Mouse (Mus musculus): Measurements from ENCODE around the gene Themis.

Themis gene

GRCm38 (mm10) chr10:28668261-28668660 lies at the start of gene Themis:
Gene Themis (plus strand): TSS chr10:28668360.
- ATAC-seq (ENCODE audit: low TSS enrichment) = no peak

DNA sequence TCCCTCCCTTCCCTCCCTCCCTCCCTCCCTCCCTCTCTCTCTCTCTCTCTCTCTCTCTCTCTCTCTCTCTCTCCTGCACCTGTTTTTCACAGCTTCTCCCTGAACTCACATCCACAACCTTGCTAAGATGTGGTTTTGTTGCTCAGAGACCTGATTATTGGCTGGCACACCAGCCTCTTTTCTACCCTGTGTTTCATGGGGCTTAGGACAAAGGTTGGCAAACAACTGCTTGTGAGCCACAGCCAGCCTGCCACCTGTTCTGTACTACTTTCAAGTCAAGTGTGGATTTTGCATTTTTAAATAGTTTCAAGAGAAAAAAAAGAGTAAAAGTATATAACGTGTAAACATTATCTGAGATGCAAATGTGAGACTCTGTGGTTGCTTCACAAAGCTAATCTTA lies 48.7 kb upstream of the Themis start:
- ATAC-seq (ENCODE audit: low TSS enrichment) = no peak

GRCm38 (mm10) chr10:28636096-28636495 lies 32.1 kb upstream of the Themis start:
- no peak for ATAC-seq (ENCODE audit: low TSS enrichment)

- no peak for ATAC-seq (ENCODE audit: low TSS enrichment)
Observed at GRCm38 (mm10) chr10:28641887-28642286, 26.3 kb upstream of the Themis start.

DNA sequence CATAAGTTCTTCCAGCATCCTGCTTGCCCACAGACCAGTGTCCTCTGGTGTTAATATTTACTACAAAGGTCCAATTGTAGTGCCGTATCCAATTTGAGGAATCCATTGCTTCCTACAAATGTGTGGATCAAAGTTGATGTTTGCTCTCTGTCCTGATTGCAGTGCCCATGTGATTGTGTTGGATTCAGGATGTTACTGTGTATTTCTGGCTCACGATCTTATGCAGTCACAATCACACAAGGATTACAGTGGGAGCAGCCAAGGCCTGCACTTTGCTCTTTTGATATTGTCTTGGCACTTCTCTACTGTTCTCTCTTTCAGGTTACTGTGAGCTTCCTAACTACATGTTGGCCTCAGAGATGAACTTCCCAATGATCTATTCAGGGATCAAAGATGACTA lies 20.3 kb upstream of the Themis start:
- no peak for ATAC-seq (ENCODE audit: low TSS enrichment)

GRCm38 (mm10) chr10:28649109-28649899 lies 18.9 kb upstream of the Themis start:
- no peak for ATAC-seq (ENCODE audit: low TSS enrichment)

DNA sequence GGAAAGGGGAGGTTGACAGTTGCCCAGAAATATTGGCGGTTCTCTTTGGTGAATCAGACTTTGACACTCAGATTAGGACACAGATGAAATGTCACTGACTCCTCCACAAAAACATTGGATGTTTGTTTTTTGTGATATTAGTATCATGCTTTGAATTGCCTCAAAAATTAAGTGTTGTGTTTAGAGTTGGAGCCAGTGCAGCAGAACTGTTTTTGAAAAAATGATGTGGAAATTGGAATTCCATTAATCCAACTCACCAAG lies 18.3 kb upstream of the Themis start:
- ATAC-seq (ENCODE audit: low TSS enrichment) = no peak

DNA sequence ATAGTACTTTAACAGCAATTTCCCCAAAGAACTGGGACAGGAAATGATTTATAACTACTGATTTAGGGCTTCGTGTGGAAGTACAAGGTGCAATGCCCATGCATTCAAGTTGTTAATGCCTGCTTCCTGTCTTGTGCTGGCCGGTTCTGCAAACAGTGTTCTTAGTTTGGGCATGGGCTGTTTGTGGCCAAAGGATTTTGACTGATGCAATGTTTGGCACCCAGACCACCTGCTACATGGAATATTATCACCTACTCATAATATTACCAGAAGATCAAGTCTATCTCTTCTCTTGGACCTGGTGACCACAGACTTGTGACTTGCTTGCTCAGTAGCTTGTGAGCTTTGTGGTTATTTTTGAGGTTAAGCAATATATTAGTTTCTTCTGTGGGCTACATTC lies 16.2 kb upstream of the Themis start:
- ATAC-seq (ENCODE audit: low TSS enrichment) = no peak

- ATAC-seq (ENCODE audit: low TSS enrichment) = peak; percentile 97
Observed at GRCm38 (mm10) chr10:28654733-28655132, 13.4 kb upstream of the Themis start.

- ATAC-seq (ENCODE audit: low TSS enrichment) = peak; percentile 99
Observed at GRCm38 (mm10) chr10:28665141-28665540, 3.0 kb upstream of the Themis start.

- ATAC-seq (ENCODE audit: low TSS enrichment) = no peak
Observed at GRCm38 (mm10) chr10:28673931-28674330, 5.8 kb downstream of the Themis start.

DNA sequence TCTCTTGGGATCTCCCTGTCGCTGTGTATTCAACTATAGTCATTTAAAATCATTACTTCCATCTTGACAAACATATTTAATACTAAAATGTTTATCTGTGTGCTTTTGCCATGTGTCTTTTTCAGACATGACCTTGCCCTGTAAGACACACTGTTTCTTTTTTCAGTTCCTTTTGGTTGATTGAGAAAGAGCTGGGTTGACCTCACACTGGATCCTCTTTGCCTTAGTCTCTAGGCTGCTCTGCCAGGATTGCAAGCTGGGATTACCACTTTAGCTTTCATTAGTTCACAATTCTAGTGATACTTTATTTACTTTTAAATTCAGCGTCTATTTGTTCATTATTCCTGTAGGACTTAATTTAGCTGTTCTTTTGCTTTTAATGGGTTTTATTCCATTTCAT lies 7.2 kb downstream of the Themis start:
- ATAC-seq (ENCODE audit: low TSS enrichment) = no peak

DNA sequence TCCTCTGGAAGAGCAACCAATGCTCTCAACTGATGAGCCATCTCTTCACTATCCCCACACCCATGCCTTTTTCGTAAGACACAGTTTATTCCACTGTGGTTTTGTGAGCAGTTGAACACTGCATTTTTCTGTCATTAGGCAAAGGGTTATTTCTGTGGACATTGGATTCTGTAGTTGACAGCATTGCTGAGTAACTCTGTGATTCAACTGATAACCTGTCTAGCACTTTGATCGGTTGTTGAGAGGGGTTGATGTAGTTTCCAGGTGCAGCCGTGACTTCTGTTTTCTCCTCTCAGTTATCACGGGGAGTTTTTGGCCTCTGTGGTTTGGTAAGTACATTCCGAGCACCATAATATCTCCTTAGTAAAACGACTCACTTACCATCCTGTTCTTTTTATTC lies 26.8 kb downstream of the Themis start:
- no peak for ATAC-seq (ENCODE audit: low TSS enrichment)

GRCm38 (mm10) chr10:28696032-28696431 lies 27.9 kb downstream of the Themis start:
- ATAC-seq (ENCODE audit: low TSS enrichment) = peak; percentile 74

DNA sequence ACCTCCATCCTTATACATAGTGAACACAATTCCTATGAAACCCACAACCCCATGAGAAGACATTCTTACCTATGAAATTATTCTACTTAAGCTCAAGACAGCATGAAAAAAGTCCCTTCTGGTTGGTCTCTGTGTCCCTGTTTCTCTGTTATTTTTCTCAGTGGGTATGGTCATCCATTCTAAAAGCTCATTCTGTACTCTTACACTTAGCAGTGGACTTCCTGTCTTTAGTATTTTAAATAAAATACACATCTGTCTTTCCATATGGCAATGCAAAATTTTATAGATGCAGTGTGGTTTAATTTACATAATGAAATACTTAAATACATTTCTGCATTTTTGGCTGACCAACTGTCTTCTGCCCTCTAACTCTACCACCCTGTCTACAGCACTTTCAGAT lies 30.0 kb downstream of the Themis start:
- peak; percentile 68 for ATAC-seq (ENCODE audit: low TSS enrichment)

DNA sequence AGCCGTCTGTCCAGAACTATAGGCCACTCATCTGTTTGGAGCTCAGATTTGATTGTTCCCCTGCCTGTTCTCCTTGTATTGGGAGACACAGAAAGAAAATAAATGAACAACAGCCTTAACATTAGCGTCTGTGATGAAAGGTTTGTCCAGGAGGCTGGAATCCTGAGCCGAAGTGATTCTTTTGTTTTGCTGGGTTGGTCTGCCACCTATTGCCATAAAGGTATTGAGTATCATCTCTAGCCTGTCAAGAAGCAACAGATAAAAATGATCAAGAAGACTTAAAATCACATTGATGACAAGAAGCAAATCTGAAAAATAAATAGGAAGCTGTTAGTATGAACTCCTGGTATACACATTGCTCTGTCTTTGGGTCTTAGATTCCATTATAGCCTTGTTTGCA lies 53.7 kb downstream of the Themis start:
- ATAC-seq (ENCODE audit: low TSS enrichment) = peak; percentile 64; the same call in 1 of the 2 replicates

- no peak for ATAC-seq (ENCODE audit: low TSS enrichment)
Observed at GRCm38 (mm10) chr10:28723266-28723665, 55.1 kb downstream of the Themis start.

GRCm38 (mm10) chr10:28730122-28730521 lies 62.0 kb downstream of the Themis start:
- ATAC-seq (ENCODE audit: low TSS enrichment) = peak; percentile 84

DNA sequence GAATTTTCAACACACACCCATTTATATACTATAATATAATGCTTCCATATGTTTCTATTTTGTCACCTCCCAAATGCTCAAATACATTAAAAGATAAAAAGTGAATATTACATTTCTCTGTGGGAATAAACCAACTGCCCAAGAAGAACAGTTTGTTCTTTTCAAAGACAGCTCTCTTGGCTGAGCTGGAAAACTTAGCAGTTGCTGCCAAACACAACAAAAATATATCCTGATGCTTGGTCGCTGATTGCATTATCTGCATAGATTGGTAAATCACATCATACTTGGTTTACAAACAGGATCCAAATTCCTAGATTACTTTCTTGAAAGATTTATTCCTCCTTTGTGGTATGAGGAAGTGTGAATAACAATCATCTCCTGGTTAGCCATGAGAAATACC lies 69.8 kb downstream of the Themis start:
- peak; percentile 80 for ATAC-seq (ENCODE audit: low TSS enrichment)

GRCm38 (mm10) chr10:28746426-28746825 lies 78.3 kb downstream of the Themis start:
- no peak for ATAC-seq (ENCODE audit: low TSS enrichment)

- no peak for ATAC-seq (ENCODE audit: low TSS enrichment)
Observed at GRCm38 (mm10) chr10:28753321-28753720, 85.2 kb downstream of the Themis start.

- ATAC-seq (ENCODE audit: low TSS enrichment) = peak; percentile 92
Observed at GRCm38 (mm10) chr10:28754927-28755326, 86.8 kb downstream of the Themis start.

- no peak for ATAC-seq (ENCODE audit: low TSS enrichment)
Observed at GRCm38 (mm10) chr10:28776777-28777402, 108.7 kb downstream of the Themis start.

DNA sequence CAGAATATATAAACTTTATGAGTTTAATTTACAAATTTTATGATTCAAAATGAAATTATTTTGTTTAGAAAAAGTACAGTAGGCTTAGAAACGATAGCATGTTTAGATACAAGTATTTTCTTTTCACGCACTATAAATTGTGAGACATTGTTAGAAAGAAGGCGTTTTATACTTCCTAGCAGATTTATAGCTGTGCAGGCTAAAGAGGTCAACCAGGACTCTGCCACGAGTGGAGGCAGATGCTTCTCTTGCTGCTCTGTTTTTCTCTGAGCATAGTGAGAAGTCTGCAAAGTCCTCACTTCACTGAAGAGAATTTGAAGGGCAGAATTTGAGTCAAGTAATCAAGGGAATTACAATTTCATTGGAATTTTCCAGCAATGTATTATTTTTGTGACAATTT lies 131.3 kb downstream of the Themis start:
- no peak for ATAC-seq (ENCODE audit: low TSS enrichment)

Data from frontal cortex, adult (tissue).